Mouse (Mus musculus): ENCODE results near the gene Rsbn1l.
"Not testable (repeated sequence)": the region's sequence is repeated elsewhere in the genome, so short reads cannot be mapped to it uniquely, and the experiment has no call there.

GRCm38 (mm10) chr5:20943791-20944190 is 12.4 kb downstream of the Rsbn1l start:
- TF ChIP-seq CTCF (IDR thresholded peaks at IDR 0.05; ENCODE audit: borderline replicate concordance, insufficient read depth, low read depth, low read length); POLR2A (IDR thresholded peaks at IDR 0.05; ENCODE audit: borderline replicate concordance, insufficient read depth, low read length): not testable (repeated sequence)
